Mouse (Mus musculus): ENCODE data around the gene Ntpcr. TPM values are rescaled to one million over a fixed set of nuclear protein-coding genes. Genes with fewer than 3 reads are reported as not detected.

Ntpcr gene
- polyA plus RNA-seq, 1 experiment from 2014 or later: 18.4 TPM

DNA sequence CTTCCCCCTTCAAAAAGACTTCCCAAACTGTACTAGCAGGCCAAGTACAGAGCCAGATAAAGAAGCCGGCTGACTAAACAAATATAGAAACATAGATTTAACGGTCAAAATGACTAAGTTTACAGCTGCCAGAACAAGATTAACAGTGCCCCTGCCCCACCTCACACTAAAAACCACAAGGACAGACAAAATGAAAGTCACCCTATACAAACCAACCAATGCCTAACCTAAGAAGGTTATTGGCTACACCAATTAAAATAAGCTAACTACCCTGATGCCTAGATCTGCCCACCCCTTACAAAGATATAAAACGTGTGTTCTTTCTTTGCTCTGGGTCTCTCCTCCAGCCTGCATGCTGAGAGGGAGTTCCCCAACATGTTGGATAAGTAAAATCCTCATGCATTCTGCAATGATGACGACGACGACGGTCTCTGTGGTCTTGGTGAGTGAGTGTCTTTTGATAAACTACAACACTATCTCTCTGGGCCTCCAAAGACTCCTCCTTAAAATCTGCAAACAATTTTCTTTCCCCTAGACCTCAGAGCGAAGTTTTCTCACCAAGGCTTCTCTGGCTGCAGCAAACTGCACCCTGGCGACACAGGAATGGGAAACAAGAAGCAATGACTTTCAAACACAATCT is 63.2 kb downstream of the Ntpcr start:
- Histone ChIP-seq H3K27me3 (ENCODE audit: low read depth, poor library complexity, severe bottlenecking) (no peaks in the 10 kb centered on the region), H3K36me3 (no peaks in the 10 kb centered on the region), H3K27ac (replicated peaks) (no peak overlapping the region), H3K4me3 (no peak overlapping the region), H3K4me1 (0 out of 2 replicates have a peak, but pooled peaks cover 6% of the 10 kb centered on the region), H3K9me3 (replicated peaks) (no peaks in the 10 kb centered on the region)
- WGBS: 81% methylated on average over 9 of the region's 9 CpGs
- DNase-seq (ENCODE audit: low spot score): no peak

- Histone ChIP-seq H3K36me3 (no peaks in the 10 kb centered on the region), H3K27me3 (ENCODE audit: low read depth, poor library complexity, severe bottlenecking) (no peaks in the 10 kb centered on the region), H3K9me3 (replicated peaks) (no peaks in the 10 kb centered on the region), H3K4me1 (no peaks in the 10 kb centered on the region), H3K27ac (replicated peaks) (no peak overlapping the region), H3K4me3 (no peak overlapping the region)
- WGBS: 92% methylated on average over 2 of the region's 2 CpGs
- DNase-seq (ENCODE audit: low spot score): no peak
Measured at GRCm38 (mm10) chr8:125795341-125795740, 65.6 kb downstream of the Ntpcr start.

- Histone ChIP-seq H3K4me3 (no peak overlapping the region), H3K36me3 (no peaks in the 10 kb centered on the region), H3K4me1 (no peaks in the 10 kb centered on the region), H3K27ac (replicated peaks) (no peak overlapping the region), H3K27me3 (ENCODE audit: low read depth, poor library complexity, severe bottlenecking) (no peaks in the 10 kb centered on the region), H3K9me3 (replicated peaks) (no peaks in the 10 kb centered on the region)
- DNase-seq (ENCODE audit: low spot score): no peak
- 95% methylated on average over 2 of the region's 2 CpGs for WGBS
Measured at GRCm38 (mm10) chr8:125796970-125797369, 67.2 kb downstream of the Ntpcr start.

Other genes with a start within 250 kb of the Ntpcr start
- 14.8 and 21.9 TPM in 2 replicates for gene Sipa1l2, start 160.2 kb upstream of the Ntpcr start, polyA plus RNA-seq (2016; fragmentation: Nextera tagmentation; extraction: Ambion mirVana)
- gene Map10, start 60.1 kb upstream of the Ntpcr start, polyA plus RNA-seq (2016; fragmentation: Nextera tagmentation; extraction: Ambion mirVana): 7.8 and 8.0 TPM in 2 replicates
- 0.11 and 0.24 TPM in 2 replicates for gene Pcnx2, start 168.4 kb downstream of the Ntpcr start, polyA plus RNA-seq (2016; fragmentation: Nextera tagmentation; extraction: Ambion mirVana)
- gene Map3k21, start 180.5 kb downstream of the Ntpcr start, polyA plus RNA-seq (2016; fragmentation: Nextera tagmentation; extraction: Ambion mirVana): not detected in 2 replicates

All from midbrain, embryonic 10.5 days (tissue).